Mouse (Mus musculus): ENCODE results near the gene Catsper4. TPM values are rescaled to one million over a fixed set of nuclear protein-coding genes. Genes with fewer than 3 reads are reported as not detected.
A peak's percentile ranks its signal among the peaks of the same experiment; 100 is the strongest.

Catsper4 gene
- polyA plus RNA-seq, 1 experiment from 2014 or later: 0.32 TPM

DNA sequence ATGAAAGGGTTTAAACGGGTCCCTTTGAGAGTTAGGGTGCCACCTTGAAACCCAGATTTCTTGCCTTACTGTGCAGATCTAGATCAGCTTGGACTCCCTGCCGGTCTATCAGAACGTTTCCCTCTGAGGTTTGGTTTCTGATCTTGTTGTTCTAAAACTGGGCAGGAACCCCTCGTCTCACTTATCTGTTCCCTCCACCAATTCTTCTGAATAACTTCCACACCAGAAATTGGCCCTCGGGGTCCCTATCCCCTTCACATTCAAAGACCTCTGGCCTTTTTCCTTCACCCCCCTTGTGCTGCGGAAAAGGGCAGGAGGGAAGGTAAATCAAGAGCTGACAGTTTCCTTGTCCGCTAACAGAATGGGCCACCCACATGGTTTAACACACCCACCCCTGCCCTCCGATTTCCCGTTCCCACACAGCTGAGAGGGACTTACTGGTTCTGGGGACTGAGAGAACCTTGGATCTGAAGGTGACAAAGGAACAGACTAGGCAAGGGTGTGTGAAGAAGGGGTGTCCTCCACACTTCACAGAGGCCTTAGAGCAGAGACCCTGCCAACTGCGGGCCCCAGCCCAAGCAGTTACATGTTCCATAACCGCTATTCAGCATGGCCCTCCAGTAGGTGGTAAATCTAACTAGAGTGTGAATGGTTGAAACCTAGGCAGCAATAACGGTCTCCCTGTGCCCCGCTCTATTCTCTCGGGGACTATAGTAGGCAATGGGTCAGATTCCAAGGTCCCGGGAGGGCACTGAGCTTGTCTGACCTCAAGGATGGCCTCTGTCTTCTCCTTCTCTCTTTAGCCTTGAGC is 25.9 kb upstream of the Catsper4 start:
- ATAC-seq (ENCODE audit: insufficient number of reproducible peaks, insufficient read depth, low FRiP score, low read depth): no peak
- H3K4me2 ChIP-seq (replicated peaks; ENCODE audit: low read depth, low read length): peak overlapping the region; percentile 98
- H3K27ac ChIP-seq (ENCODE audit: low read length): peak overlapping the region; percentile 27; the same call in 1 of the 2 replicates
- peak overlapping the region; percentile 45 for H3K4me3 ChIP-seq (ENCODE audit: low read depth, low read length)
- H3K4me1 ChIP-seq (ENCODE audit: control insufficient read depth, insufficient read depth, low read length): peaks cover 35% of the 10 kb centered on the region
- 0 out of 2 replicates have a peak overlapping the region, but pooled peaks have one; percentile 4 for H3K9ac ChIP-seq (replicated peaks; ENCODE audit: low read depth, low read length)
- H3K36me3 ChIP-seq (ENCODE audit: control insufficient read depth, insufficient read depth, low read length): no peaks in the 10 kb centered on the region
- no peaks in the 10 kb centered on the region for H3K9me3 ChIP-seq (ENCODE audit: control insufficient read depth, low read depth, low read length)
- H3K27me3 ChIP-seq (ENCODE audit: control insufficient read depth, insufficient read depth, low read length): peaks cover 23% of the 10 kb centered on the region
- WGBS: 19% methylated on average over 15 of the region's 15 CpGs

DNA sequence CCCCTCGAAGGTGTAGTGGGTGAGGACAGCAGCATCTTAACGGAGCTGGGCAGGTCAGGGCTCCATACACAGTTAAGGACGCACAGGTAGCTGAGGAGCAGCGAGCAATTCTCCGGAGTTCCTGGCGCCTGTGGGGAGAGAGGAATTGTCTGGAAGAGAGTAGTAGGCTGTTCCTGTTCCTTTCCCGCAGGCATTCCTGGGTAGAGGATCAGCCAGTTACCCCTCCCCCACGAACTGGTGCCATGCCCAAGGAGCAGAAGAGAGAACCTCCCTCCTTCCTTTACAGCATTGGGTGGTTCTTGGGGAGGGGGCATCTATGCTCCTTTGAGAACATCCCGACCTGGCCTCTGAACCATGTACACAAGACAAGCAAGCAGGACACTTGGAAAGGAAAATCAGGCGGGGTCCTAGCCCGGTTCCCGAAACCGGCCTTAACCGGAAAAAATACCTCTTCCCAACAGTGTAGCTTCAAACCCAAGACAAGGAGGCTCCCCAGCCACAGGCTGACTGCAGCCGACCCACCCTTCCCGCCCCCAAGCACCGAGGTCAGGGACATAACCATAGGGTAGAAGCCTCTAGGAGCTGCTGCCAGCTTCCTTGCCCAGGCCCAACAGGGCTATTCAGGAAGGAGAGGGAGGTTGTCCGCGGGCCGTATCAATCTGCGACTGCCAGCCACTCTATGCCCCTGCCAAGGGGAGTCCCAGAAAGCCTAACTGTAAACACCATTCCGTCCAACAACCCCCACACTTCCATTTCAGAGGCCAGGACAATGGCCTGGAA is 25.1 kb upstream of the Catsper4 start:
- peak overlapping the region; percentile 45 for H3K4me3 ChIP-seq (ENCODE audit: low read depth, low read length)
- no peaks in the 10 kb centered on the region for H3K36me3 ChIP-seq (ENCODE audit: control insufficient read depth, insufficient read depth, low read length)
- peaks cover 25% of the 10 kb centered on the region for H3K27me3 ChIP-seq (ENCODE audit: control insufficient read depth, insufficient read depth, low read length)
- no peak overlapping the region for H3K27ac ChIP-seq (ENCODE audit: low read length)
- H3K4me2 ChIP-seq (replicated peaks; ENCODE audit: low read depth, low read length): peak overlapping the region; percentile 98
- no peaks in the 10 kb centered on the region for H3K9me3 ChIP-seq (ENCODE audit: control insufficient read depth, low read depth, low read length)
- 15% methylated on average over 22 of the region's 22 CpGs for WGBS
- peak overlapping the region; percentile 52 for H3K9ac ChIP-seq (replicated peaks; ENCODE audit: low read depth, low read length)
- peaks cover 35% of the 10 kb centered on the region for H3K4me1 ChIP-seq (ENCODE audit: control insufficient read depth, insufficient read depth, low read length)
- no peak for ATAC-seq (ENCODE audit: insufficient number of reproducible peaks, insufficient read depth, low FRiP score, low read depth)

DNA sequence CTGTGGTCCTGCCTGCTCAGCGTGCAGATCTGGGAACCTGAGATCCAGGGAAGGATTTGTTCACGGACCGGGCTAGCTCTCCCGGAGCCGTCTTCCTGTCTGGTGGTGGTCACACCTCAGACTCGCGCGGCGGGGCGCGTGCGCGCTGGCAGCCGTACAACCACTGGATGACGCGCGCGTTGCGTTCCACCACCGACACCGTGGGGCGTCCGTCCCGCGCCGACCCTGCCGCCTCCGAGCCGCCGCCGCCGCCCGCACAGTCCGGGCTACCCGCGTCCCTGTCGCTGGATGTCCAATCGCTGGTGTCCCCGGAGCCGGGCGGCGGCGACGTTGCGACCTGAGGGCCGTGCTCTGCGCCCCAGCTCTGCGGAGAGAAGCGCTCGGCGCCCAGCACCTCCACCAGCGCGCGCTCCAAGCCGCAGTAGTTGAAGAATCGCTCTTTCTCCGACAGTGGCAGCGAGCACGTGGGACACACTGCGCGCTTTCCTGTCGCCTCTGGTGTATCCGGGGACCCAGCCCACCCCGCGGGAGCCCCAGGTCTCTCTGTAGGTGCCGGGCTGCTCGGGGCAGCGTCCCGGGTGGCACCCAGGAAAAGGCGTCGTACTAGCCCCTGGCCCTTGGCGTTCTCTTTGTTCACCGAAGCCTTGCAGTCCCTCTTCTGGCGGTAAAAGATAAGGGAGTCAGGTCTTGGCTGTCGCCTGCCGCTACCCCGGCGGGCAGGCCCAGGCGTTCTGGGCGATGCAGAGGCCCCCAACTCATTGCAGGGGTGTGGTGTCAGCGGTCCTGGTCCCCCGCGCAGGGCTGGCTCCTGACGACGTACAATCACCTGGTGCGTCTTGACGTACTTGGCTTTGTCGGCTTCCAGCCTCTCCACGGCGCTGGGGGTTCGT is 24.3 kb upstream of the Catsper4 start:
- under 1% methylated on average over 91 of the region's 91 CpGs for WGBS
- Histone ChIP-seq H3K4me2 (replicated peaks; ENCODE audit: low read depth, low read length) (peak overlapping the region; percentile 98), H3K9ac (replicated peaks; ENCODE audit: low read depth, low read length) (peak overlapping the region; percentile 52), H3K4me1 (ENCODE audit: control insufficient read depth, insufficient read depth, low read length) (peaks cover 32% of the 10 kb centered on the region), H3K27ac (ENCODE audit: low read length) (no peak overlapping the region), H3K36me3 (ENCODE audit: control insufficient read depth, insufficient read depth, low read length) (no peaks in the 10 kb centered on the region), H3K4me3 (ENCODE audit: low read depth, low read length) (peak overlapping the region; percentile 45), H3K9me3 (ENCODE audit: control insufficient read depth, low read depth, low read length) (no peaks in the 10 kb centered on the region), H3K27me3 (ENCODE audit: control insufficient read depth, insufficient read depth, low read length) (peaks cover 25% of the 10 kb centered on the region)
- no peak for ATAC-seq (ENCODE audit: insufficient number of reproducible peaks, insufficient read depth, low FRiP score, low read depth)

DNA sequence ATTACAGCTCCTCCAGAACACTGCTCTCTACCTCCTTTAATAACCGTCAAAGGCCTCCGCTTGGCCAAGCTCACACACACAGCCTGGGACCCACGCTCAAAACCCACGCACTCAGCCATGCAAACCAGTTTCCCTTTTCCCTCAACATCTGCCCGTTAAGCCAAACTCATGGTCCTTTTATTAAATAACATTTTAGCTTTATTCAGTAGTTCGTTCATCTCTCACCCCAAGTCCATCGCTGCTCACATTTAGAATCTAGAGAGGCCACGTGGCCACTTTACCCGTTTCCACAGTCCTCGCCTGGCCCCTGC is 23.7 kb upstream of the Catsper4 start:
- WGBS: 23% methylated on average over 10 of the region's 10 CpGs
- no peak for ATAC-seq (ENCODE audit: insufficient number of reproducible peaks, insufficient read depth, low FRiP score, low read depth)
- Histone ChIP-seq H3K4me2 (replicated peaks; ENCODE audit: low read depth, low read length) (peak overlapping the region; percentile 98), H3K36me3 (ENCODE audit: control insufficient read depth, insufficient read depth, low read length) (no peaks in the 10 kb centered on the region), H3K4me3 (ENCODE audit: low read depth, low read length) (peak overlapping the region; percentile 45), H3K9me3 (ENCODE audit: control insufficient read depth, low read depth, low read length) (no peaks in the 10 kb centered on the region), H3K27me3 (ENCODE audit: control insufficient read depth, insufficient read depth, low read length) (peaks cover 25% of the 10 kb centered on the region), H3K4me1 (ENCODE audit: control insufficient read depth, insufficient read depth, low read length) (peaks cover 29% of the 10 kb centered on the region), H3K27ac (ENCODE audit: low read length) (no peak overlapping the region), H3K9ac (replicated peaks; ENCODE audit: low read depth, low read length) (peak overlapping the region; percentile 52; the same call in 1 of the 2 replicates)

DNA sequence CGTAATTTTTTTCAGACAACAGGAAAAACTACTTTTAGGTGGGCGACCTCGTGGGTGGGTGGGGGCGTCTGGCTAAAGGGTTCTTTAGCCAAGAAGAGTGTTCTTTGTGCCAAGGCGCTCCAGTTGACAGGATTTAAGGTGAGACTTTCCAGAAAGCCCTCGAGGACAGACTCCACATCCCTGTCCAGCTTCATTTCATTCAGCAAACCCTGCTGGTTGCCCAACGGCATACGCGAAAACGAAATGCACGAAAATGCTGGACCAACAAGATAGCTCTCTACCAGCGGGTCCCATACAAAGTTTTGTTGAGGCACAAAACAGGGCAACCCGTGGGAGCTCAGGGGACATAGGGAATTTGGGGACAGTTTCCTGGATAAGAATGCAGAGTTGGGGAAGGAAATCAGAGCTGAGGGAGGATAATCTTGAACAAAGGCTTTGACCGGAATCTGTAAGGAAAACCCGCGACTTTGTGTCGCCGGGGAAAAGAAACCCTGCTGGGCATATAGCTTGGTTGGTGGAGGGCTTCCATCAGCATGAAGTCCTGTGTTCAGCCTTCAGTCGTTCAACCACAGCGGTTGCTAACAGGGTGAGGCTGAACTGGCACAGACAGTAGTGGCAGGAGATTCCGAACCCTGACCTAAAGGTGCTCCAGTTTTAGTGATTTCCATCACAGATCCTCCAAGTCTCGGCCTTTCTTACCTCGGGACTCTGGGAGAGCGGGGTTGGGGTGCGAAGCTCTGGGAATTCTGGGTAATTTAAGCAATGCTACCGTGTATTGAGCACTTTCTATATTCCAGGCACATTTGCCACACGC is 23.1 kb upstream of the Catsper4 start:
- H3K9me3 ChIP-seq (ENCODE audit: control insufficient read depth, low read depth, low read length): no peaks in the 10 kb centered on the region
- no peak for ATAC-seq (ENCODE audit: insufficient number of reproducible peaks, insufficient read depth, low FRiP score, low read depth)
- H3K27me3 ChIP-seq (ENCODE audit: control insufficient read depth, insufficient read depth, low read length): peaks cover 25% of the 10 kb centered on the region
- peak overlapping the region; percentile 98 for H3K4me2 ChIP-seq (replicated peaks; ENCODE audit: low read depth, low read length)
- no peak overlapping the region for H3K27ac ChIP-seq (ENCODE audit: low read length)
- peaks cover 30% of the 10 kb centered on the region for H3K4me1 ChIP-seq (ENCODE audit: control insufficient read depth, insufficient read depth, low read length)
- WGBS: 22% methylated on average over 27 of the region's 27 CpGs
- H3K4me3 ChIP-seq (ENCODE audit: low read depth, low read length): peak overlapping the region; percentile 45
- no peak overlapping the region for H3K9ac ChIP-seq (replicated peaks; ENCODE audit: low read depth, low read length)
- no peaks in the 10 kb centered on the region for H3K36me3 ChIP-seq (ENCODE audit: control insufficient read depth, insufficient read depth, low read length)

DNA sequence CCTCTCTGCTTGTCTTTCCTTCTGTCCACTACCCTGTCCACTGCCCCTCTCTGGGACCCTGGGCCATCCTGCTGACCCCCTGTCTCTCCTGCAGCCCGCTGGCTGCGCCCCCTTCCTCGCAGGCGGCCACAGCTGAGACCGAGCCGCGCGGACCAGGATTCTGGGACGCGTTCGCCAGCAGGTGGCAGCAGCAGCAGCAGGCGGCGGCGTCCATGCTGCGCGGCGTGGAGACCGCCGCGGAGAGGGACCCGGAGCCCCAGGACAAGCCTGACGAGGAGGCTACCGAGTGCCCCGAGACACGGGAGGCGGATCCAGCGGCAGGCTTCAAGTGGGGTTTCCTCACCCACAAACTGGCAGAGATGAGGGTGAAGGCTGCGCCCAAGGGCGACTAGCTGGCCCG is 22.5 kb upstream of the Catsper4 start:
- Histone ChIP-seq H3K27me3 (ENCODE audit: control insufficient read depth, insufficient read depth, low read length) (peaks cover 25% of the 10 kb centered on the region), H3K4me1 (ENCODE audit: control insufficient read depth, insufficient read depth, low read length) (peaks cover 34% of the 10 kb centered on the region), H3K9me3 (ENCODE audit: control insufficient read depth, low read depth, low read length) (no peaks in the 10 kb centered on the region), H3K36me3 (ENCODE audit: control insufficient read depth, insufficient read depth, low read length) (no peaks in the 10 kb centered on the region), H3K9ac (replicated peaks; ENCODE audit: low read depth, low read length) (no peak overlapping the region), H3K27ac (ENCODE audit: low read length) (no peak overlapping the region), H3K4me2 (replicated peaks; ENCODE audit: low read depth, low read length) (peak overlapping the region; percentile 98), H3K4me3 (ENCODE audit: low read depth, low read length) (peak overlapping the region; percentile 26)
- ATAC-seq (ENCODE audit: insufficient number of reproducible peaks, insufficient read depth, low FRiP score, low read depth): peak; percentile 73; the same call in 1 of the 2 replicates
- WGBS: 1% methylated on average over 30 of the region's 30 CpGs

DNA sequence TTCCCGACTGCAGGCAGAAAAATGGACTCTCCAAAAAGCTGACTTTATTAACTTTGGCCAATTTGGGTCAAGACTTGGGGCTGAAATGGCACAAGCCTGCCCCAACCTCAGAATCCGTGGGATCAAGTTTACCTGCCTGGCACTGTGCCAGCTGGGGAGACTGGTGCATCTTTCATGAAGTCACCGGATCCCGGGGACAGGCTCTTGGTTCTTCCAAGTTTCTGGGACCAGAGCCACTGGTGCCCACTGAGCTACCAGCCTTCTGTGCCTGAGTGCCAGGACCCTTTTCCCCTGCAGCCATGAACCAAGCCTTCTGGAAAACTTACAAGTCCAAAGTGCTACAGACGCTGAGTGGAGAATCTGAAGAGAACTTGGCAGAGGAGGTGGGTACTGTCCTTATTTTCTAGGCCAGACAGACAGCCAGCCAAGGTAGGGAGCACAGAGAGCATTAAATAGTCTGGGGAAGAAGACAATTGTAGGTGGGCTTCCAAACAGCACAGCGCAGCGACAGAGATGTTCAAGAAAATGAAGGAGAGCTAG is 19.6 kb upstream of the Catsper4 start, which contains the start of gene Gm30191:
Gm30191 (plus strand) TSS at position 217 of the 540 bp plus-strand sequence.
- Histone ChIP-seq H3K9me3 (ENCODE audit: control insufficient read depth, low read depth, low read length) (no peaks in the 10 kb centered on the region), H3K4me2 (replicated peaks; ENCODE audit: low read depth, low read length) (peak within 1 kb of the TSS; percentile 87), H3K36me3 (ENCODE audit: control insufficient read depth, insufficient read depth, low read length) (no peaks in the 10 kb centered on the region), H3K27me3 (ENCODE audit: control insufficient read depth, insufficient read depth, low read length) (peaks cover 17% of the 10 kb centered on the region), H3K4me3 (ENCODE audit: low read depth, low read length) (peak within 1 kb of the TSS; percentile 53; the same call in 1 of the 2 replicates), H3K4me1 (ENCODE audit: control insufficient read depth, insufficient read depth, low read length) (peaks cover 23% of the 10 kb centered on the region), H3K27ac (ENCODE audit: low read length) (no peak within 1 kb of the TSS), H3K9ac (replicated peaks; ENCODE audit: low read depth, low read length) (peak within 1 kb of the TSS; percentile 77; the same call in 1 of the 2 replicates)
- ATAC-seq (ENCODE audit: insufficient number of reproducible peaks, insufficient read depth, low FRiP score, low read depth): no peak
- WGBS: 78% methylated on average over 7 of the region's 7 CpGs
